Mouse (Mus musculus): ENCODE results near the gene Drg2. TPM values are rescaled to one million over a fixed set of nuclear protein-coding genes. Genes with fewer than 3 reads are reported as not detected.

Drg2 gene
- total RNA-seq (2021): 10 to 100 TPM; 77.1 to 79.4 TPM
- long read RNA-seq, experiment 1, transcript Drg2-201 (13 exons, 1,788 nt): major isoform, 32 of 38 reads
- long read RNA-seq, experiment 1, partial matches to known transcripts: 2 of 38 reads
- long read RNA-seq, experiment 1, other reads (novel, unspliced or antisense): 4 of 38 reads
- long read RNA-seq, experiment 2, transcript Drg2-201 (13 exons, 1,788 nt): major isoform, 54 of 62 reads
- long read RNA-seq, experiment 2, partial matches to known transcripts: 3 of 62 reads
- long read RNA-seq, experiment 2, other reads (novel, unspliced or antisense): 5 of 62 reads

DNA sequence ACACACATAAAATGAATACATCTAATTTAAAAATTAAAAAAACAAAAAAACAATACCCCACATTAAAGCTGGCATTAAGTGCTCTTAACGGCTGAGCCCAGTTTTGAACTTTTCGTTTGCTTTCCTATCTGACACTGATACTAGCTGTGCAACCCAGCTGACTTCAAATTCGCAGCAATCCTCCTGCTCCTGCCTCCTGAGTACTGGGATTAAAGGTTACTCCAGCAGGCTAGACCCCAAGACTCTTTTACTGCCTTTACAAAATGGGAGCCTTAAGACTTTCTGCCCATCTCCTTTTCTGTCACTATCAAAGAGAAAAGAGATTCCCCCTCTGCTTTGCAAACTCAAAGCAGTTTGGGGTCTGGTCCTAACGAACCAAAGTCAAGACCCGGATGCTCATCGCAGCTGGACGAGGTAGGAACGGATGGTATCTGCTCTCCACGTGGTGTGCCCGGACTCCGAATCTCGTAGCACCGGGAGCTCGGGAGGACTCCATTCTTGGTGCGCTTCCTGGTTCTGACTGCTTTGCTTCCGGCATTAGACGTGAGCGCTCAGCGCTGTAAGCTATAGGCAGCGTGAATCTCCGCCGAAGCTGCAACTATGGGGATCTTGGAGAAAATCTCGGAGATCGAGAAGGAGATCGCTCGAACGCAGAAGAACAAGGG, at the start of gene Drg2:
Drg2 (plus strand) TSS at position 512 of the 665 bp plus-strand sequence.
- Histone ChIP-seq H3K27ac (peak within 1 kb of the TSS; percentile 82), H3K4me3 (peak within 1 kb of the TSS; percentile 83)
- no peak for TF ChIP-seq CTCF (conservative IDR thresholded peaks at IDR 0.05)
- DNase-seq (ENCODE audit: low spot score in 2 of 2): peak; percentile 90 to 92

DNA sequence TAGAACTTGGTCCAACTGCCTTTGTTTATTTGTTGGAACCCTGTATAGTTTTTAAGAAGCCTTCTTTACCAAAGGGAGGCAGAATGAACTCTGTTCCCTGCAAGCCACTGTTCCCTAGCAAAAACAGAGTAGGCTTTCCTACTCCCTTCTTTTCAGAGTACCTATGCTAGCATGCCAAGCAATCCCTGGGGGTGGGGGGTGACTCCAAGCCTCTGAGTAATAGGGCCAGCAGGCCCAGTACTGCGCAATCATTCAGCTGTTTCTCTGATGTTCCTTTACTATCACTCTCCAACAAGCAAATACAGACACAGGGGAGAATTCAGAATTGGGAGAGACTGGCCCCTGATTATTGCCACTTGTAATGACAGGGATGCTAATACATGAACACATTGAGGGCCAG, 47.8 kb upstream of the Drg2 start:
- no peak for TF ChIP-seq CTCF (conservative IDR thresholded peaks at IDR 0.05)
- Histone ChIP-seq H3K27ac (peak overlapping the region; percentile 30; the same call in 1 of the 2 replicates), H3K4me3 (no peak overlapping the region)
- no peak for DNase-seq (ENCODE audit: low spot score in 2 of 2)

DNA sequence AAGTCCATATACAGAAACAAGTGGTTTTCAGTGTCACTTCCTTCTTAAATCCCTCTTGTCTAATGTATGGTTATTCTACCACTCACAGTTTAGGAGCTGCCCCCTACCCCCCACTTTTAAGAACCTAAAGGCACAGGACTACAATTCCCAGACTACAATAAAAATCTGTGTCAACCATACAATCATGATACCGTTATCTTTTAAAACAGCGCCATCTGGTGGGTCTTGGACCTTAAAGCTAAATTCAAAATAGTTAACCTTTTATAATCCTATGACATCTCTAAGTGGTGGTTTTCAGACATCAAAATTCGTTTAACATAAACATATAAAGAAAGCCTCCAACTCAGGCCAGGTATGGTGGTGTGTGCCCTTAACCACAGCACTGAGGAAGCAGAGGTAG, 42.2 kb upstream of the Drg2 start:
- DNase-seq (ENCODE audit: low spot score in 2 of 2): peak; percentile 67 to 81
- Histone ChIP-seq H3K27ac (no peak overlapping the region), H3K4me3 (no peak overlapping the region)
- TF ChIP-seq CTCF (conservative IDR thresholded peaks at IDR 0.05): peak; percentile 86

GRCm38 (mm10) chr11:60412921-60413320, 41.5 kb upstream of the Drg2 start:
- no peak for TF ChIP-seq CTCF (conservative IDR thresholded peaks at IDR 0.05)
- Histone ChIP-seq H3K27ac (no peak overlapping the region), H3K4me3 (no peak overlapping the region)
- DNase-seq (ENCODE audit: low spot score in 2 of 2): no peak

- peak overlapping the region; percentile 91 for H3K27ac ChIP-seq
- no peak for DNase-seq (ENCODE audit: low spot score in 2 of 2)
- no peak for TF ChIP-seq CTCF (conservative IDR thresholded peaks at IDR 0.05)
- H3K4me3 ChIP-seq: peak overlapping the region; percentile 93
Observed at GRCm38 (mm10) chr11:60416590-60416962, 37.8 kb upstream of the Drg2 start.

DNA sequence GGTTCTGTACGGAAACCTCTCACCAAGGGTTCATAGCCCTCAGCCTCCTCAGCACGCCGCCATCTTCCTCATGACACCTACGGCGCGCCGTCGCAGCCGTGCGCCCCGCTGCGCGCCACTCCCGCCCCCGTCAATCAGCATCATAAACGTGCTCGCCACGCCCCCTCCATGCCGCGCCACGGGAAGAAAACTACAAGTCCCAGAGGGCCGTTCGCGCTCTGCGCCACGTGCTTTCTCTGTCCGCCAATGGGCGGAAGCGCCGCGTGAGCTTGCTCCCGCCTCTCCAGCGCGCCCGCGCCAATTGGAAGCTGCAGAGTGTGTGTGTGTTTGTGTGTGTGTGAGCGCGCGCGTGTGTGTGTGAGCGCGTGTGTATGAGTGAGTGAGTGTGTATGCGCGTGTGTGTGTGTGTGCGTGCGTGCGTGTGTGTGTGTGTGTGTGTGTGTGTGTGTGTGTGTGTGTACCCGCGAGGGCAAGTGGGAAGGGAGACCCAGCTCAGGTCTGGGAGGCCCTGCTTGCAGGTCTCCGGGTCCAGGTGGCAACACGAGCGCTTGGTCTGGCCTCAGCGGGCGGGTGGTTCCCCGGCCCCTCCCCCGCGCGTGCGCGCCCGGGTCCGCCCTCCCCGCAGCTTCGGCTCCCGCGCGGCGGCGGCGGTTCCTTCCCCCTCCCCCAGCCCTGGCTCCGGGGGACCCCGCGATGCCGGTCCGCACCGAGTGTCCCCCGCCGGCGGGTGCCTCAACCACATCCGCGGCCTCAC, 37.3 kb upstream of the Drg2 start, which contains the start of gene Gid4:
Gid4 (plus strand) TSS at position 183 of the 754 bp plus-strand sequence.
- TF ChIP-seq CTCF (conservative IDR thresholded peaks at IDR 0.05): no peak
- DNase-seq (ENCODE audit: low spot score in 2 of 2): peak; percentile 98 to 99

GRCm38 (mm10) chr11:60417717-60418472, 36.5 kb upstream of the Drg2 start, which contains the start of gene Atpaf2:
Gene Atpaf2, minus strand, starts transcription at chr11:60418457.
- TF ChIP-seq CTCF (conservative IDR thresholded peaks at IDR 0.05): no peak
- no peak for DNase-seq (ENCODE audit: low spot score in 2 of 2)
- H3K27ac ChIP-seq: peak within 1 kb of the TSS; percentile 91
- H3K4me3 ChIP-seq: peak within 1 kb of the TSS; percentile 93

More for the DNA sequence above, 37.3 kb upstream of the Drg2 start, which contains the start of gene Gid4:
- H3K27ac ChIP-seq: peak within 1 kb of the TSS; percentile 91
- H3K4me3 ChIP-seq: peak within 1 kb of the TSS; percentile 93

DNA sequence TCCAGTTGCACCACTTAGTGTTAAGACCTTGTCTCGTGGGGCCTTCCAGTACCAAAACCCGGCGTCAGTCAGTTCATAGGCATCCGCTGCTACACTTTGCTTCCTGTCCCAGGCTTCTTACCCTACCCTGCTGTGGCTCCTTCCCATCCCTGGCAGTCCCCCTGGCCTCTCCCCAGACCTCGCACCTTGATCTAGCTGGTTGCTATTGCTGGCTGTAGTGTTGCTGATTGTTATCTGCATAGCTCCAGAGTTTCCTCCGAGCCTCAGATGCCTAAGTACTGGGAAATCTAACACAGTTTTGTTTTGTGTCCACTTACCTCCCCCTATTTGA, 36.0 kb upstream of the Drg2 start:
- H3K27ac ChIP-seq: peak overlapping the region; percentile 91
- no peak for DNase-seq (ENCODE audit: low spot score in 2 of 2)
- no peak for TF ChIP-seq CTCF (conservative IDR thresholded peaks at IDR 0.05)
- peak overlapping the region; percentile 93 for H3K4me3 ChIP-seq

- DNase-seq (ENCODE audit: low spot score in 2 of 2): no peak
- no peak overlapping the region for H3K27ac ChIP-seq
- TF ChIP-seq CTCF (conservative IDR thresholded peaks at IDR 0.05): peak; percentile 53
- H3K4me3 ChIP-seq: no peak overlapping the region
Observed at GRCm38 (mm10) chr11:60422046-60422668, 32.2 kb upstream of the Drg2 start.

DNA sequence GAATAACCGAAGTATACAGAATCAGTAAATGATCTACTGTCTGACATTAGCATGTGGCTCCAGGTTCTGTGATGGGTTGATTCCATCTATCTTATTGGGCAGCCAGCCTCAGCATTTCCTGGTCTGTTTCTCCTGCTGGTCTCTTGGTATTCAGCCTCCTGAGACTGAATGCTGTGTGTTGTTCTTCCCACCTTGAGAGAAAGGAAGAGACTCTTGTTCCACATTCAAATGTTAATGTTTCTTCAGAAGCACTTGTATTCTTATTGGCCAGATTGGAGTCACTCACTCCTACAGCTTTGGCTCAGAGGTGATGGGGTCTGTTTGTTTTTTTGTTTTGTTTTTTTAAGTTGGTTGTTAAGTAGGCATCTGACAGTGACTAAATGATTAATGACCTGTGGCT, 31.4 kb upstream of the Drg2 start:
- no peak overlapping the region for H3K4me3 ChIP-seq
- H3K27ac ChIP-seq: no peak overlapping the region
- no peak for DNase-seq (ENCODE audit: low spot score in 2 of 2)
- TF ChIP-seq CTCF (conservative IDR thresholded peaks at IDR 0.05): no peak

DNA sequence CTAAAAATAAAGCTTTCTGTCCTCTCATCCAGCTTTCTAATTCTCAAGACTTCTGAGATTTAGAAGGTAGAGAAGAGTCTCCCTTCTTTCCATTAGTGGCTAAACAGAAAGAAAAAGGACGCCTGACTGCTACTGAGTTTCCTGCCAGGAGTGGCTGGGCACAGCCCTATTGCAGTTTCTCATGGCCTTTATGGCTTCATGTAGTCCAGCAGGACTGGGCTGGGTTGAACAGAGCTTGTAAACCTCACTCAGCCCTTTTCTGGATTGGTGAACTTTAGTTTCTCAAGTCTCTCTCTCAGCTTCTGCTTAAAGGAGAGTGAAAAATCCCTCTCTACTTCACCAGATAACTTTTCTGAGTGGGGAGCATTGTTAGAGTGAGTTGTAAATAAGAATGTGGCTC, 28.0 kb upstream of the Drg2 start:
- DNase-seq (ENCODE audit: low spot score in 2 of 2): no peak
- Histone ChIP-seq H3K4me3 (no peak overlapping the region), H3K27ac (no peak overlapping the region)
- TF ChIP-seq CTCF (conservative IDR thresholded peaks at IDR 0.05): no peak

DNA sequence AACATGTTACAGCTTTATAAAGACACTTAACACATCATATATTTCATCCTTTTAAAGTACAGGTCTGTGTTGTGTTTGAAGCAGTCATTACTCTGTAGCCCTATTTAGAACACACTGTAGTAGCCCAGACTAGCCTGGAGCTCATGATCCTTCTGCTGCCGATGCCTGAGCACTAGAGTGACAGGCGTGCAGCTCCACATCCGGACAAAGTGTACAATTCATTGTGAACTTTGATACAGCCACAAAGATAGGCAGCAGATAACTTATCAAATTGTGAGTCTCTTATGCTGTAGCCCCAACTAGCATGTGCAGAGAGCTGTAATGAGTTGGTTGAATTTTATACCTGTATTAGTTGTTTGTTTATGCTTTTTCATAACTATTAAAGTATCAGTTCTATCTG, 26.8 kb upstream of the Drg2 start:
- no peak overlapping the region for H3K4me3 ChIP-seq
- TF ChIP-seq CTCF (conservative IDR thresholded peaks at IDR 0.05): no peak

More for the DNA sequence above, 26.8 kb upstream of the Drg2 start:
- no peak overlapping the region for H3K27ac ChIP-seq
- DNase-seq (ENCODE audit: low spot score in 2 of 2): no peak
